Mouse (Mus musculus) cerebellum, adult 18-20 months (tissue): Measurements from ENCODE around the gene Klc4.
A peak's percentile ranks its signal among the peaks of the same experiment; 100 is the strongest.

Experiments
- DNase-seq, 2 experiments: peaks; one replicate each; pipeline ENCODE4 v3.0.0; 2021

Gene Klc4

DNA sequence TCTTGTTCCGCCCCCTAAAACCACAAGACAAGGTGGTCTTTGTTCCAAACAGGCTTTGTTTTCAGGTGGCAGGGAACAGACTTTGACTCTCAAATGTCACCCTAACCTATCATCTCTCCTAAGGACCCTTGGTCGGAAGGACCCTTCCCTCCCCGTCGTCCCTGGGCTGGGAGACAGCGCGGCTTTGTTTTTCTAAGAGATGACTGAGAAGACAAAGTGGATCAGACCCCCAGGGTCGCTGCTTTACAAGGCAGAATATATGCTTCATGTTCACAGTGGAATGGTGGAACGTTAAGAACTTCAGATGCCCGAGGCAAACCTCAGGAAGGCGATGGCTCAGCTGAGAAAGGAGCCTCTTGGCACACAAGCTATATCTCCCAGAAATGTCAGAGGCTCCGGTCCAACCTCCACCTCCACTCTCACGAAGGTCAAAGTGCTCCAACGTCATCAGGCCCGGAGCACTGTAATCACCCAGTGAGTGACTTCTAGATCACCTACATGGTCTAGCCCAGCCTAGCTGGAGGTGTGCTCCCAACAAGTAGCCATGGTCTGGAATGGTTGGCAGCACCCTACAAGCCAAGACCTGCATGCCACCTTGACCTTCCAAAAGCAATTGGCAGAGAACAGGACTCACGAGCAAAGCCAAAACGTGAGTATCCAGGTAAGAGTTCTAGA, 26.0 kb downstream of the Klc4 start:
- no peak for DNase-seq

- no peak for DNase-seq
Measured at GRCm38 (mm10) chr17:46618769-46619682, 26.8 kb downstream of the Klc4 start.

GRCm38 (mm10) chr17:46618394-46618768, 27.4 kb downstream of the Klc4 start:
- no peak for DNase-seq

DNA sequence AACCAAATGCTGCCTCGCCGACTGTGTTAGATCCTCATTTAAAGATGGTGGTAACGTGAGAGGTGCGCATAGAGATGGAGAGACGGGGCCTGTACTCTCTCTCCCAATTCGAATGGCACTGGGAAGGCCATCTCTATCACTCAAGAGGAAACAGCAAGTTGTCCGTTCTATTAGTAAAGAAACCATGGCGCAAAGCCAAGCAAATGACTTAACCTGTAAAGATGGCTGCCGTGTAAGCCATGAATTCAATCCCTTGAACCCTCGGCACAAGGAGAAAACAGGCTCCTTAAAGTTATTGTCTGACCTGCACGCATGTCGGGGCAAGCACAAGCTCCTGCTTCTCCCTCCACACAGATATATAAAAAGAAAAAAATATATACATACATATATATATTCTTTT, 28.0 kb downstream of the Klc4 start:
- DNase-seq = no peak

GRCm38 (mm10) chr17:46613229-46613628, 32.6 kb downstream of the Klc4 start:
- DNase-seq = no peak

GRCm38 (mm10) chr17:46612820-46613219, 33.0 kb downstream of the Klc4 start:
- DNase-seq = no peak

- DNase-seq = no peak
Measured at GRCm38 (mm10) chr17:46612189-46612588, 33.6 kb downstream of the Klc4 start.

- DNase-seq = no peak
Measured at GRCm38 (mm10) chr17:46611316-46611715, 34.5 kb downstream of the Klc4 start.

DNA sequence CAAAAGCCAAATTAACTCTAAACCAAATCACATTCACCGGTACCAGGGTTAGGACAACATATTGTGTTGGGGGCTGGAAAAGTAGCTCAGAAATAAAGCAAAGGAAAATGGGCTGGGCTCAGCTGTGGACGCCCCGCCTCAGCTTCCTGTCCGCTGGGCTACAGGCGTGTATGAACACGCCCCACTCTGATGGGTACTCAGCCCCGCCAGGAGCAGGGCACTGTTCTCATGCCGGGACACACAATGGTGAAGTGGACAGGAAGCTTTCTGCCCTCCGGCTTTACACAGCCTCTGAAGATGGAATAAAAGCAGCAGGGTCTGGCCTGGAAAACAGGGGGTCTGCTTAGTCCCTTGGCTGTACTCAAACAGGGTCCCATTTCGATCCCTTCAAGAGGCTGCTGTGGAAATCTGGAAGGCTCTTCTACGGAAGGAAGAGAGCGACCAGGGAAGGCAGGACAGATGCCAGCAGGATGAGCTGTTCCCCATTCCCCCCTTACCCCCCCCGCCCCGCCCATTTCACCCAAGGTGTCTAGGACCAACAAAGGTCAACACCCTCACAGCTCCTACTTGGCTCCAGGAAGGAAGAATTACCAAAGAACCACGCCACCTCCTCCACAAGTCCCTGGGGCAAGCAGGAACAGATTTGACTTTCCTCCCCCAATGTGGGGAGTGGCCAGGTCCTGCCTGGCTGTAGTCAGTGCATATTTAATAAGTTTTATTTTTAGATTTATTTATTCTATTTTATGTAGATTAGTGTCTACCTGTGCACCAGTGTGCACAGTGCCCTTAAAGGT, 35.9 kb downstream of the Klc4 start:
- no peak for DNase-seq

GRCm38 (mm10) chr17:46605987-46606386, 39.8 kb downstream of the Klc4 start:
- no peak for DNase-seq

DNA sequence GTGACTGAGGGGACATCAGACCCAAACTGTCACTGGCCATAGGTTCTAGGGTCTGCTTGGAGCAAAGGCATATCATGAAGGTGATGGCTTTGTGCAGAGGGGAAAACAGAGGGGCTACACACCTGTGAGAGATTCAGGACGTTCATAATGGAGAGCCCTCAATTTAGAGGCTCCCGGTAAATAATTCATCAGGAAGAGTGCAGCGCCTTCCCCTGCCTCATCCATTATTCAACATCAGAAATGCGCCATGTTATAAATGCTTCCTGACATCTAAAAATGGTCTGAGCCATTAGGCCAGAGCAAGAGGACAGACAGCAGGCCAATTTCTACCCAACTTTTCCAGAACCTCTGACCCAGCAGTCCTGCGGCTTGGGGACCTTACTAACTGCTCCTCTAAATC, 40.7 kb downstream of the Klc4 start:
- DNase-seq = no peak

GRCm38 (mm10) chr17:46603229-46603628, 42.6 kb downstream of the Klc4 start:
- no peak for DNase-seq

DNA sequence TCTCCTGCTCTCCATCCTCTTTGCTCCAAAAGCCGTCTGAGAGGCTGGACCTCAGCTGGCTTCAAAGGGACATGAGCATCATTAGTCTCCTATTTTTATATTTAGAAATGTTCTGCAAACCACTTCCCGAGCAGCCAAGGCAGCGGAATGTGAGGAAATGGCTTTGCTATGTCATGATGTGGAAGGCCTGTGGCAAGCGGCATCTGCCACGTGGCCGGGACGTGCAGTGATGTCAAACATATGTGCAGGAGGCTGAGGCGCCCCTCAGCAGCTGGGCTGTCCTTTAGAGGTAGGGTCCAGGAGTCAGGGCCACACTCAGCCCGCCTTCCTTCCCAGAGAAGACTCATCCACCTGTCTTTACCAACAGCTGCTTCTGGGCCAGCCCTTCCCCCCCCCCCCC, 43.6 kb downstream of the Klc4 start:
- no peak for DNase-seq

DNA sequence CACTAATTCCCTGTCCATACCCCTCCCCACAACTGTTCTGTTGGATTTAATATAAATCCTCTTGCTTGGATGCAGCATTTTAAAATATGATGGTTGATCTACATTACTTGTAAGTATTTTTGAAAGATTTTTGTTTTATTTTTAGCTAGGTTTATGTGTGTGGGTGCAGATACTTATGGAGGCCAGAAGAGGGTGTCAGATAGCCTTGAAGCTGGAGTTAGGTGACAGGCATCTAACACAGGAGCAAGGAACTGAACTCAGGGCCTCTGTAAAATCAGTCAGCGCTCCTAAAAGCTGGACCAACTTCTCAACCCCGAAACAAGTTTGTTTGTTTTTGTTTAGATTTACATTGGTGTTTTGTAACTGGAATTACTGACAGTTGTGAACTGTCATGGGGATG, 45.3 kb downstream of the Klc4 start:
- no peak for DNase-seq

GRCm38 (mm10) chr17:46598963-46599362, 46.9 kb downstream of the Klc4 start:
- DNase-seq = no peak

- DNase-seq = no peak
Measured at GRCm38 (mm10) chr17:46597956-46598355, 47.9 kb downstream of the Klc4 start.

GRCm38 (mm10) chr17:46595336-46595735, 50.5 kb downstream of the Klc4 start:
- DNase-seq = no peak

DNA sequence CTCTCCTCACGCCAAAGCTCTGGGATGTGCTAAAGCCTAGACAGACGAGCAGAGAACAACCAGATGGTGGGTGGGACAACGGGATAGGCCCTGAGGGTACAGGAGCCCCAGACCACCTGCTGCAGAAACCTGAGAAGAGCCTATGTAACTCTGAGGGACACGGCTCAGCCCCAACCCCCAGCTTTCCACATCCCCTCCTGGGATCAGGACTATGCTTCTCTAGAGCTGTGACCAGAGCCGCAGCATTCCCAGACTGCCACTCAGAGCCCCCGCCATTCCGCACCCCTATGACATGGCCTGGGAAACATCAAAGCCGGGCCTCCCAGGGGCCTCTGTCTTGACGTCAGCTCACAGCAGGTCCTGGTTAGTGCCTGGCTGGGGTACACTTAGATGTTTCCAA, 51.2 kb downstream of the Klc4 start:
- no peak for DNase-seq

- DNase-seq = no peak
Measured at GRCm38 (mm10) chr17:46593124-46593523, 52.7 kb downstream of the Klc4 start.

- DNase-seq = no peak
Measured at GRCm38 (mm10) chr17:46591406-46591805, 54.4 kb downstream of the Klc4 start.

DNA sequence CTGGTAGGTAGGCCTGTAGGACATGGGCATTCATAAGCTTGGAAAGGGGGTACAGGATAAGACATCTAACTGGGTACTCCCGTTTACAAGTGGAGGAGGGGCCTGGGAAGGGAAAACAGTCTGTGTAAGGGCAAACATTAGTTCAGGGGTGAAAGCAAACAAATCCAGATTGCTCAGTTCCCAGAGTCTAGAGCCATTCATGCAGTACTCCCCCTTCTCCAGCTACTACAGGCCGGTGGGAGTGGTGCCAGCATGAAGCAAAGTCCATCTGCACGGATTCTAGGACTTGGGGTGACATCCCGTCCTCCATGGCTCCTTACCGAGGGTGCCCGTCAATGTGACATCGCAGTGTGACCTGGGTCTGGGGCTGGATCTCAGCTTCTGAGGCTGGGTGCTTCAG, 55.4 kb downstream of the Klc4 start:
- DNase-seq = no peak

GRCm38 (mm10) chr17:46589635-46590314, 56.0 kb downstream of the Klc4 start:
- DNase-seq = peak; percentile 24 to 45

DNA sequence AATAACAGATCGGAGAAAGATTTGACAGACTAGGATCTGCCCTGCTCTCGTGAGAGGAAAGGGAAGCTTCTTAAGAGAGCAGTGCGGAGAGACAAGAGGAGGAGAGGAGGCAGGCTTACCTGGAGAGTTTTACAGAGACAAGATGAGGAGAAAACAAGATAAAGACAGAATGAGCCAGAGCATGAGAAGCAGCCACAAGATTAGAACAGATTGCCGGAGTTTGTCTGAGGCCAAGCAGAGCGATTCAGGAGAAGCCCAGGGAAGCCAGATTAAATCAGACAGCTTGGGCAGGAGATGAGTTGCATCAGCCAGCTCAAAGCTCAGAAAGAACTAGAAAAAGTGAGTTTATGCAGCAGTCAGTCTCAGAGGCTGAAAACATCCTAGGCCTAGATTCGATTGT, 56.9 kb downstream of the Klc4 start:
- no peak for DNase-seq
